ENCODE assay signal across 8 mouse cellular contexts in the genomic region with DNA sequence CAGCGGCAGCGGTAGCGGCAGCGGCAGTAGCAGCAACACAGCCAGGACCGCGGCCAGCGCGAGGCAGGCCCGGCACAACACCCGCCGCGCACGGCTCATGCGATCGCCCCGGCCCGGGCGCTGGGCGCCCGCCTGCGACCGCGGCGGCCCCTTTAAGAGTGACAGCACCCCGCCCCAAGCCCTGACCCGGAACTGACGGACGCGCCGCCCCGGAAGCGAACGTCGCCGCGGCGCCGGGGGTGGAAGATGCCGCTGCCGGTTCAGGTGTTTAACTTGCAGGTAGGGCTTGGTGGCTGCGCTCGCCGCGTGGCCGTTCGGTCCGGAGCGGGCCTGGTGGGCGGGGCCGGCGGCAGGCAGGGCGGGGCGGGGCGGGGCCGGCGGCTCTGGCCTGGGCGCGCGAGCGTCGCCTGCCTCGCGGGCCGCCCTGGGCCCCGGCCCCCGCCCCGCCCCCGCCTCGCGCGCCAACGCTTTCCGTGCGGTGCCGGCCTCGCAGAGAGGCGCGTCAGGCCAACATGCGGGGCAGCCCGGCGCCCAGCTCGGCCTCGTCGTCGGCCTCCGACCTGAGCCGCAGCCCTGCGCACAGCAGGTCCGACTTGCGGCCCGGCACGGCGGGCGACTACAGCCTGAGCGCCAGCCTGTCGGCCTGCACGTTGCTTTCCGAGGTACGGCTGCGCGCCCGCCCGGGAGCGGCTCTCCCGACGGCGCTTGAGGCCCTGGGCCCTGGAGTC. TPM values are rescaled to one million over a fixed set of nuclear protein-coding genes. Genes with fewer than 3 reads are reported as not detected.
DNase-seq lines count a peak whose midpoint lies in the region; ATAC-seq and TF ChIP-seq lines count a peak whose summit lies in the region.

Gene Rfng (minus strand): TSS at position 144 of the 728 bp plus-strand sequence.
Gene Gps1 (plus strand): TSS at position 209 of the 728 bp plus-strand sequence.

- H3K9me3 ChIP-seq in hindbrain, postnatal 0 days (ENCODE audit: low read length) = no peaks in the 10 kb centered on the region

- peaks cover 13% of the 10 kb centered on the region; the same call in 1 of the 2 replicates for H3K4me1 ChIP-seq in hindbrain, postnatal 0 days (ENCODE audit: insufficient read depth, low read length)

- peak within 1 kb of the TSS; percentile 87 for H3K27ac ChIP-seq in hindbrain, postnatal 0 days

- H3K4me3 ChIP-seq in hindbrain, postnatal 0 days (ENCODE audit: low read length) = peak within 1 kb of the TSS; percentile 82

- ATAC-seq in hindbrain, postnatal 0 days = peak; percentile 81
- peak; percentile 81 for ATAC-seq in megakaryocyte progenitor cell, adult 5-6 weeks (replicated peaks; ENCODE audit: poor library complexity)

- H3K36me3 ChIP-seq in hindbrain, postnatal 0 days (ENCODE audit: insufficient read depth, low read length) = peaks cover 41% of the 10 kb centered on the region

- peak; percentile 65 for DNase-seq in WW6 (ENCODE audit: low read depth, low spot score)
- DNase-seq in cerebellum, postnatal 36 days = peak; percentile 80 to 84
- peak; percentile 56 to 68 for DNase-seq in gastrocnemius, adult 8-10 months (ENCODE audit: low spot score in 2 of 2)
- DNase-seq in hindbrain, postnatal 0 days (ENCODE audit: low spot score) = peak; percentile 89
- peak; percentile 71 to 88 for DNase-seq in left cerebral cortex, postnatal 10 days (ENCODE audit: extremely low spot score in 1 of 2, low spot score in 2 of 2)
- DNase-seq in right cerebral cortex, postnatal 25 days = peak; percentile 85
- DNase-seq in urinary bladder, postnatal 36 days (ENCODE audit: low spot score in 2 of 2) = peak; percentile 79 to 85

- no peak for TF ChIP-seq CTCF in hindbrain, postnatal 0 days (IDR thresholded peaks at IDR 0.05; ENCODE audit: low read depth)

- no peaks in the 10 kb centered on the region for H3K27me3 ChIP-seq in hindbrain, postnatal 0 days (ENCODE audit: insufficient read depth, low read length)

- WGBS in hindbrain, postnatal 0 days = 1% methylated on average over 91 of the region's 107 CpGs

- intact Hi-C loops in left cerebral cortex, postnatal 10 days (cut with DNase I) = no loop called here

- H3K4me2 ChIP-seq in hindbrain, postnatal 0 days (ENCODE audit: low read depth, low read length) = peak within 1 kb of the TSS; percentile 98

- peak within 1 kb of the TSS; percentile 92 for H3K9ac ChIP-seq in hindbrain, postnatal 0 days (replicated peaks; ENCODE audit: low read length)

RNA-seq across cellular contexts. Expression of gene Rfng, which starts in this region (rescaled TPM):
- total RNA-seq in gastrocnemius, adult 8-10 months (2022) = 10 to 100 TPM; 10.8 to 13.6 (median 13.1) TPM
- 93.6 and 97.0 TPM in 2 replicates for total RNA-seq in hindbrain, postnatal 0 days (2014; rRNA removed)
- polyA plus RNA-seq in hindbrain, postnatal 0 days (2015; fragmentation: Nextera tagmentation; extraction: Ambion mirVana) = 94.6 and 107 TPM in 2 replicates
- total RNA-seq in left cerebral cortex, postnatal 10 days (2021) = 10 to 100 TPM; 88.1 to 88.4 TPM
- 11.6 and 12.2 TPM in 2 replicates for total RNA-seq in megakaryocyte progenitor cell, adult 5-6 weeks (2015)
- 2.7 and 5.2 TPM in 2 replicates for total RNA-seq in megakaryocyte progenitor cell, adult 5-6 weeks (2017)

RNA-seq across cellular contexts. Expression of gene Gps1, which starts in this region (rescaled TPM):
- 10 to 100 TPM; 65.4 to 71.6 (median 69.3) TPM for total RNA-seq in gastrocnemius, adult 8-10 months (2022)
- total RNA-seq in hindbrain, postnatal 0 days (2014; rRNA removed) = 304 and 314 TPM in 2 replicates
- polyA plus RNA-seq in hindbrain, postnatal 0 days (2015; fragmentation: Nextera tagmentation; extraction: Ambion mirVana) = 234 and 242 TPM in 2 replicates
- total RNA-seq in left cerebral cortex, postnatal 10 days (2021) = 100 to 1,000 TPM; 147 to 148 TPM
- total RNA-seq in megakaryocyte progenitor cell, adult 5-6 weeks (2015) = 81.2 and 99.9 TPM in 2 replicates
- 90.0 and 93.4 TPM in 2 replicates for total RNA-seq in megakaryocyte progenitor cell, adult 5-6 weeks (2017)

Comparison
In these comparisons a context has a peak if more than half of its experiments do, and no peak if none do; other contexts are left out.
1. Peak in every context shown above with its lines: DNase-seq, ATAC-seq, H3K4me3 ChIP-seq and H3K27ac ChIP-seq.